Mouse (Mus musculus) neural tube, embryonic 14.5 days (tissue): Measurements from ENCODE around the gene Gm20388. TPM values are rescaled to one million over a fixed set of nuclear protein-coding genes. Genes with fewer than 3 reads are reported as not detected.
A peak's percentile ranks its signal among the peaks of the same experiment; 100 is the strongest.

Source experiments
- ATAC-seq: fragments of 200-750 bp; cut with Nextera tagmentation; 2 replicates; pipeline ENCODE4 v1.8.0; 2017; ENCODE audit warnings: low read depth, mild to moderate bottlenecking, moderate TSS enrichment, moderate library complexity
- H3K27ac ChIP-seq: fragments of 300-500 bp; sonication (generic); 2 replicates; pipeline ENCODE4 v1.5.1; 2014; ENCODE audit warnings: low read depth, mild to moderate bottlenecking, control low read depth, low read length, moderate library complexity, mixed read lengths
- H3K27me3 ChIP-seq: fragments of 300-500 bp; sonication (generic); 2 replicates; pipeline ENCODE4 v1.6.1; 2014; ENCODE audit warnings: low read length; ENCODE audit not compliant: control insufficient read depth, insufficient read depth
- H3K36me3 ChIP-seq: fragments of 300-500 bp; sonication (generic); 2 replicates; pipeline ENCODE4 v1.6.1; 2014; ENCODE audit warnings: low read length, mixed read lengths; ENCODE audit not compliant: control insufficient read depth, insufficient read depth
- H3K4me1 ChIP-seq: fragments of 300-500 bp; sonication (generic); 2 replicates; pipeline ENCODE4 v1.6.1; 2014; ENCODE audit warnings: low read length; ENCODE audit not compliant: control insufficient read depth, insufficient read depth
- H3K4me2 ChIP-seq: fragments of 300-500 bp; sonication (generic); 2 replicates; pipeline ENCODE4 v1.6.1; 2014; ENCODE audit warnings: mild to moderate bottlenecking, low read depth, low read length, control low read depth
- H3K4me3 ChIP-seq: fragments of 300-500 bp; sonication (generic); 2 replicates; pipeline ENCODE4 v1.5.1; 2014; ENCODE audit warnings: low read depth, low read length, control low read depth, mixed read lengths
- H3K9ac ChIP-seq: fragments of 300-500 bp; sonication (generic); replicated peaks from 2 replicates; pipeline ENCODE4 v1.6.1; 2014; ENCODE audit warnings: low read depth, mild to moderate bottlenecking, control low read depth, low read length, mixed read lengths
- H3K9me3 ChIP-seq: fragments of 300-500 bp; sonication (generic); 2 replicates; pipeline ENCODE4 v1.6.1; 2016; ENCODE audit warnings: low read length; ENCODE audit not compliant: control insufficient read depth
- WGBS: fragments of 180-500 bp; shearing (Covaris S2); extraction: QIAGEN DNeasy Blood & Tissue Kit; methylation state at CpG from one replicate; pipeline ENCODE4 v1.1.7; 2014; 5-methylcytosine and 5-hydroxymethylcytosine counted together
- polyA plus RNA-seq: library from polyadenylated mRNA; unstranded; fragments of >200 nt; fragmentation: Nextera tagmentation; extraction: Ambion mirVana; gene quantifications from 2 replicates; pipeline ENCODE4 v1.2.1, GENCODE M21; 2014

Gene Gm20388
- polyA plus RNA-seq, 1 experiment from 2014 or later, result 10.3 TPM

DNA sequence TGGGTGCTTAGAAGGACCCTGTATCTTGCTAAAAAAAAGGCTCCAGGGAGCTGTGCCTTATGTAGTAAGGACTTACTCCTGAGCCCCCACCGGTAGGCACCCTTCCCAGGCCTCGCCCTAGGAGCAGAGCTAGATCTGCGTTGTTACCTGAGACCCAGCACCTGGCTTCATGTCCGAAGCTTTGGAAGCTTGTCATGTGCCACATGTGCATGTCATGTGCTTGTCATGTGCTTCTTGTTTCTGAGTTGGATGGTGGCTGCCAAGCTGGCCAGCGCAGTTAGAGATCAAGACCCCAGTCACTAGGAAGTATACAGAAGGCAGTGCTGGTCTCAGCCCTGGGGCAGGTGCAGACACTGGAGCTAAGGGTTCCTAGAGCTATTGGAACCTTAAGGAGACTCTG is 590.8 kb downstream of the Gm20388 start:
- ATAC-seq, result no peak

DNA sequence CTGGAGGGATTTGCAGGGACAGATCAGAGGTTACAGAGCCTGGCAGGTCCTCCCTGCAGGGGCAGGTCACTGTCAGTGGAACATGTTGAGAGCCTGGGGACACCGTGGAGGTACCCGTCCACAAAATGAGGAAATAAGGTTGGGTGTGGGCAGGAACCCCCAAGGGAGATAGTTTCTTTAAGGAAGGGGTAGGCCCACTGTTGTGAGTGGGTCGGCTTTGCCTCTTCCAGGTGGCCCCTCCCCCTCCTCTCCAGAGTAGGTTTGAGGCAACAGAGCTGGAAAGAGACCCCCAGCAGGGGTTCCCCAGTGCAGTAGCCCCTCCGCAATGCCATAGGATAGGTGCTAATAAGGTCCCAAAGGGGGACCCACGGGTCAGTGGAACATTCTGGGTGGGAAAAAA is 591.8 kb downstream of the Gm20388 start:
- H3K9ac ChIP-seq, result no peak overlapping the region
- H3K9me3 ChIP-seq, result no peaks in the 10 kb centered on the region
- no peak overlapping the region for H3K27ac ChIP-seq
- no peaks in the 10 kb centered on the region for H3K36me3 ChIP-seq
- 47% methylated on average over 5 of the region's 5 CpGs for WGBS
- H3K4me3 ChIP-seq, result no peak overlapping the region
- ATAC-seq, result no peak
- H3K4me1 ChIP-seq, result peaks cover 66% of the 10 kb centered on the region
- H3K4me2 ChIP-seq, result no peak overlapping the region
- no peaks in the 10 kb centered on the region for H3K27me3 ChIP-seq

More for the DNA sequence above, 590.8 kb downstream of the Gm20388 start:
- Histone ChIP-seq H3K27me3 (no peaks in the 10 kb centered on the region), H3K27ac (no peak overlapping the region), H3K9me3 (no peaks in the 10 kb centered on the region), H3K36me3 (no peaks in the 10 kb centered on the region), H3K4me2 (no peak overlapping the region), H3K4me1 (peaks cover 69% of the 10 kb centered on the region), H3K4me3 (no peak overlapping the region), H3K9ac (no peak overlapping the region)
- 92% methylated on average over 5 of the region's 5 CpGs for WGBS

DNA sequence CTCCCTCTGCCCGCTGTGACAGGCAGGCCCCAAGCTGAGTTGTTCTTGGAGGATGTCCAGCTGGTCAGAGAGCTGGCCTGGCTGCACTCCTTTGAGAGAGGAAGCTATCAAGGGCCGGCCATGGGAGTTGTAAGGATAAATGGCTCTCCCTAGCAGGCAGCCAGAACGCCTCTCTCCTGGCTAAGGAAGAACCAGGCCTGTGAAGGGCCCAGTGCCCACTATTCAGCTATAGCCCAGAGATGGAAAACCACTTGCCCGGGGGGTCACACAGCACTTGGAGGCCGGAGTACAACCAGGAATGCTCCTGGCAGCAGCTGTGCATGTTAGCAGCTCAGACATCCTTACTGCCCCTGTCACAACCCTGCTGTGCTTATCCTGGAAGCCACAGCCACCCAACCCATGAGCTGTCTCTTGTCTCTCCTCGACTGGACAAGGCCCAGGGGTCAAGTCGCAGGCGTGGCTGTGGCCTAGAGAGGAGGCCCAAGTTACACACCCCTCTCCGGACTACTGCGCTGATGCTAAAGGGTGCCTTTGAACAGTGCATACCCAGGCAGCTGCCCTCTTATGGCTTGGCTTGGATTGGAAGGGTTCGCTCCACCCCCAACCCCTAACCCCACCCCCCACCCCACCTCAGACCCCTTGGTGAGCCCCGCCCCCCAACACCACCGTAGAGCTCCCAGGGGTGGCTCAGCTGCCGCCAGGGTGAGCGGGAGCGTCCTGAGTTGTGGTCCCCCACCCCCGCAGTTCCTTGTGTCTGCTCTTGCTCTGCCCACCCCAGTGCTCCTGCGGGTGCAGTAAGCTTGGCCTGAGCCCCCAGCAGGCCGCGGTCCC is 593.8 kb downstream of the Gm20388 start:
- peaks cover 66% of the 10 kb centered on the region for H3K4me1 ChIP-seq
- no peaks in the 10 kb centered on the region for H3K36me3 ChIP-seq
- peak overlapping the region; percentile 19; the same call in 1 of the 2 replicates for H3K4me3 ChIP-seq
- H3K9me3 ChIP-seq, result no peaks in the 10 kb centered on the region
- 0 out of 2 replicates have a peak, but pooled peaks have one; percentile 2 for ATAC-seq
- peak overlapping the region; percentile 46 for H3K9ac ChIP-seq
- no peaks in the 10 kb centered on the region for H3K27me3 ChIP-seq
- H3K27ac ChIP-seq, result peak overlapping the region; percentile 82
- WGBS, result 4% methylated on average over 15 of the region's 20 CpGs
- H3K4me2 ChIP-seq, result peak overlapping the region; percentile 51

GRCm38 (mm10) chr8:120505082-120505511 is 594.5 kb downstream of the Gm20388 start:
- ATAC-seq, result peak; percentile 29; the same call in 1 of the 2 replicates
- Histone ChIP-seq H3K36me3 (no peaks in the 10 kb centered on the region), H3K4me1 (peaks cover 72% of the 10 kb centered on the region)

GRCm38 (mm10) chr8:120505619-120506310 is 595.1 kb downstream of the Gm20388 start:
- no peak for ATAC-seq
- H3K4me1 ChIP-seq, result peaks cover 77% of the 10 kb centered on the region

More at GRCm38 (mm10) chr8:120505082-120505511, 594.5 kb downstream of the Gm20388 start:
- peak overlapping the region; percentile 46 for H3K9ac ChIP-seq
- peak overlapping the region; percentile 19 for H3K4me3 ChIP-seq
- no peaks in the 10 kb centered on the region for H3K27me3 ChIP-seq
- WGBS, result 1% methylated on average over 19 of the region's 19 CpGs
- peak overlapping the region; percentile 51 for H3K4me2 ChIP-seq
- H3K9me3 ChIP-seq, result no peaks in the 10 kb centered on the region
- H3K27ac ChIP-seq, result peak overlapping the region; percentile 82

GRCm38 (mm10) chr8:120506562-120506961 is 595.9 kb downstream of the Gm20388 start:
- Histone ChIP-seq H3K27ac (no peak overlapping the region), H3K4me2 (no peak overlapping the region)
- WGBS, result 45% methylated on average over 2 of the region's 2 CpGs

More at GRCm38 (mm10) chr8:120505619-120506310, 595.1 kb downstream of the Gm20388 start:
- WGBS, result 13% methylated on average over 23 of the region's 23 CpGs
- Histone ChIP-seq H3K9ac (peak overlapping the region; percentile 46; the same call in 1 of the 2 replicates), H3K4me3 (peak overlapping the region; percentile 19; the same call in 1 of the 2 replicates), H3K27ac (peak overlapping the region; percentile 82), H3K27me3 (no peaks in the 10 kb centered on the region), H3K9me3 (no peaks in the 10 kb centered on the region), H3K4me2 (peak overlapping the region; percentile 51), H3K36me3 (no peaks in the 10 kb centered on the region)

GRCm38 (mm10) chr8:120507290-120507689 is 596.6 kb downstream of the Gm20388 start:
- no peak overlapping the region for H3K27ac ChIP-seq
- no peak overlapping the region for H3K9ac ChIP-seq
- H3K4me3 ChIP-seq, result no peak overlapping the region
- no peak overlapping the region for H3K4me2 ChIP-seq
- H3K36me3 ChIP-seq, result no peaks in the 10 kb centered on the region
- no peak for ATAC-seq
- WGBS, result 90% methylated on average over 9 of the region's 9 CpGs
- no peaks in the 10 kb centered on the region for H3K27me3 ChIP-seq
- H3K9me3 ChIP-seq, result no peaks in the 10 kb centered on the region
- H3K4me1 ChIP-seq, result peaks cover 85% of the 10 kb centered on the region

More at GRCm38 (mm10) chr8:120506562-120506961, 595.9 kb downstream of the Gm20388 start:
- no peaks in the 10 kb centered on the region for H3K9me3 ChIP-seq
- H3K9ac ChIP-seq, result no peak overlapping the region
- H3K27me3 ChIP-seq, result no peaks in the 10 kb centered on the region
- peaks cover 79% of the 10 kb centered on the region for H3K4me1 ChIP-seq
- no peaks in the 10 kb centered on the region for H3K36me3 ChIP-seq
- no peak for ATAC-seq
- H3K4me3 ChIP-seq, result no peak overlapping the region

- no peaks in the 10 kb centered on the region for H3K27me3 ChIP-seq
- WGBS, result 5% methylated on average over 21 of the region's 21 CpGs
- H3K4me1 ChIP-seq, result peaks cover 96% of the 10 kb centered on the region
- H3K36me3 ChIP-seq, result no peaks in the 10 kb centered on the region
- H3K27ac ChIP-seq, result peak overlapping the region; percentile 57; the same call in 1 of the 2 replicates
- H3K4me2 ChIP-seq, result peak overlapping the region; percentile 33
- no peak overlapping the region for H3K9ac ChIP-seq
- H3K4me3 ChIP-seq, result no peak overlapping the region
- H3K9me3 ChIP-seq, result no peaks in the 10 kb centered on the region
- peak; percentile 58; the same call in 1 of the 2 replicates for ATAC-seq
Observed at GRCm38 (mm10) chr8:120509136-120510034, 598.7 kb downstream of the Gm20388 start.
